Mouse (Mus musculus) MEL (cell line): ENCODE data around the gene Rsph10b. TPM values are rescaled to one million over a fixed set of nuclear protein-coding genes. Genes with fewer than 3 reads are reported as not detected.

Experiments used
- DNase-seq: peaks from one replicate; pipeline ENCODE4 v3.0.0; 2011; ENCODE audit warnings: low read depth, low spot score
- H3K27ac ChIP-seq: 2 replicates; pipeline ENCODE4 v1.5.1; 2012; ENCODE audit warnings: low read depth, mild to moderate bottlenecking, control low read depth, low read length, moderate library complexity; ENCODE audit not compliant: control insufficient read depth
- H3K27me3 ChIP-seq, 2 experiments: fragments of 150-350 bp in 1 of 2; sonication (generic) in 1 of 2; 2 replicates each; pipeline ENCODE4 v1.6.1; 2012; ENCODE audit warnings: low read length in 2 of 2, mild to moderate bottlenecking in 2 of 2, improper control_type of control experiment in 1 of 2, moderate library complexity in 1 of 2; ENCODE audit not compliant: insufficient read depth in 2 of 2, control insufficient read depth in 1 of 2
- H3K36me3 ChIP-seq, 2 experiments: 2 replicates each; pipeline ENCODE4 v1.6.1; 2012 to 2014; ENCODE audit warnings: low read length in 2 of 2, improper control_type of control experiment in 1 of 2, inconsistent platforms in 1 of 2, mild to moderate bottlenecking in 1 of 2; ENCODE audit not compliant: insufficient read depth in 2 of 2, control insufficient read depth in 1 of 2
- H3K4me1 ChIP-seq, 2 experiments: fragments of 150-350 bp in 1 of 2; sonication (generic) in 1 of 2; 2 replicates each; pipeline ENCODE4 v1.6.1; 2012; ENCODE audit warnings: low read length in 2 of 2, improper control_type of control experiment in 1 of 2, mild to moderate bottlenecking in 1 of 2; ENCODE audit not compliant: insufficient read depth in 2 of 2, control insufficient read depth in 1 of 2
- H3K4me3 ChIP-seq, 2 experiments: fragments of 150-350 bp in 1 of 2; sonication (generic) in 1 of 2; 2 replicates each; pipeline ENCODE4 v1.5.1; 2012; ENCODE audit warnings: low read depth in 2 of 2, low read length in 2 of 2, mild to moderate bottlenecking in 2 of 2, moderate library complexity in 2 of 2, control low read depth in 1 of 2, improper control_type of control experiment in 1 of 2; ENCODE audit not compliant: control insufficient read depth in 1 of 2, insufficient read depth in 1 of 2
- H3K79me2 ChIP-seq: 2 replicates; pipeline ENCODE4 v1.6.1; 2012; ENCODE audit warnings: mild to moderate bottlenecking, low read length, moderate library complexity; ENCODE audit not compliant: control insufficient read depth, poor library complexity, insufficient read depth
- H3K9ac ChIP-seq: 2 replicates; pipeline ENCODE4 v1.6.1; 2012; ENCODE audit warnings: low read depth, mild to moderate bottlenecking, control low read depth, low read length, moderate library complexity; ENCODE audit not compliant: control insufficient read depth, poor library complexity, severe bottlenecking
- H3K9me3 ChIP-seq: fragments of 150-350 bp; sonication (generic); replicated peaks from 2 replicates; pipeline ENCODE4 v1.6.1; 2012; ENCODE audit warnings: mild to moderate bottlenecking, low read length, improper control_type of control experiment, moderate library complexity; ENCODE audit not compliant: insufficient read depth
- BHLHE40 ChIP-seq: IDR thresholded peaks from 2 replicates; pipeline ENCODE4 v1.6.1; 2012; ENCODE audit warnings: low read depth, mild to moderate bottlenecking, inconsistent platforms, low read length, improper control_type of control experiment, borderline replicate concordance
- CHD1 ChIP-seq: IDR thresholded peaks from 2 replicates; pipeline ENCODE4 v1.6.1; 2012; ENCODE audit warnings: low read depth, mild to moderate bottlenecking, inconsistent platforms, low read length, improper control_type of control experiment
- CHD2 ChIP-seq: IDR thresholded peaks from 2 replicates; pipeline ENCODE4 v1.6.1; 2011; ENCODE audit warnings: low read length, improper control_type of control experiment
- CTCF ChIP-seq, 3 experiments: IDR thresholded peaks in 2 of 3; conservative IDR thresholded peaks in 1 of 3; 2 replicates each; pipeline ENCODE4 v1.5.1; 2011 to 2012; ENCODE audit warnings: low read length in 3 of 3, low read depth in 2 of 3, mild to moderate bottlenecking in 2 of 3, improper control_type of control experiment in 1 of 3, inconsistent platforms in 1 of 3, mixed read lengths in 1 of 3, moderate library complexity in 1 of 3; ENCODE audit not compliant: control insufficient read depth in 1 of 3, insufficient read depth in 1 of 3, poor library complexity in 1 of 3, severe bottlenecking in 1 of 3
- E2F4 ChIP-seq: IDR thresholded peaks from 2 replicates; pipeline ENCODE4 v1.6.1; 2011; ENCODE audit warnings: low read depth, low read length, improper control_type of control experiment, borderline replicate concordance
- ELF1 ChIP-seq: IDR thresholded peaks from 2 replicates; pipeline ENCODE4 v1.6.1; 2014; ENCODE audit warnings: low read depth, mild to moderate bottlenecking, inconsistent platforms, low read length, improper control_type of control experiment, moderate library complexity
- ETS1 ChIP-seq: IDR thresholded peaks from 2 replicates; pipeline ENCODE4 v1.6.1; 2012; ENCODE audit warnings: low read depth, mild to moderate bottlenecking, inconsistent platforms, low read length, improper control_type of control experiment, moderate library complexity
- JUND ChIP-seq: IDR thresholded peaks from 2 replicates; pipeline ENCODE4 v1.6.1; 2011; ENCODE audit warnings: low read depth, mild to moderate bottlenecking, improper control_type of control experiment, low read length
- KAT2A ChIP-seq: conservative IDR thresholded peaks from 2 replicates; pipeline ENCODE4 v1.6.1; 2012; ENCODE audit warnings: low read depth, low read length, improper control_type of control experiment, inconsistent platforms
- MAZ ChIP-seq: IDR thresholded peaks from 2 replicates; pipeline ENCODE4 v1.6.1; 2012; ENCODE audit warnings: low read depth, mild to moderate bottlenecking, inconsistent platforms, low read length, improper control_type of control experiment
- MEF2A ChIP-seq: IDR thresholded peaks from 2 replicates; pipeline ENCODE4 v1.6.1; 2014; ENCODE audit warnings: low read depth, mild to moderate bottlenecking, inconsistent platforms, low read length, improper control_type of control experiment; ENCODE audit not compliant: poor library complexity, insufficient replicate concordance, severe bottlenecking; ENCODE audit errors: extremely low read depth
- MXI1 ChIP-seq: IDR thresholded peaks from 2 replicates; pipeline ENCODE4 v1.6.1; 2011; ENCODE audit warnings: mild to moderate bottlenecking, low read depth, low read length, improper control_type of control experiment
- MYC ChIP-seq: IDR thresholded peaks from 2 replicates; pipeline ENCODE4 v1.6.1; 2011; ENCODE audit warnings: low read depth, mild to moderate bottlenecking, low read length, improper control_type of control experiment, moderate library complexity
- POLR2AphosphoS2 ChIP-seq: IDR thresholded peaks from 2 replicates; pipeline ENCODE4 v1.6.1; 2011; ENCODE audit warnings: low read length, improper control_type of control experiment
- POLR2AphosphoS5 ChIP-seq: IDR thresholded peaks from 2 replicates; pipeline ENCODE4 v1.6.1; 2012; ENCODE audit warnings: low read depth, borderline replicate concordance, mild to moderate bottlenecking, inconsistent platforms, low read length, moderate library complexity, mixed read lengths
- RAD21 ChIP-seq: IDR thresholded peaks from 2 replicates; pipeline ENCODE4 v1.6.1; 2011; ENCODE audit warnings: mild to moderate bottlenecking, low read depth, low read length, improper control_type of control experiment
- SMC3 ChIP-seq: IDR thresholded peaks from 2 replicates; pipeline ENCODE4 v1.6.1; 2011; ENCODE audit warnings: low read depth, low read length, improper control_type of control experiment
- TBP ChIP-seq: IDR thresholded peaks from 2 replicates; pipeline ENCODE4 v1.8.0; 2011; ENCODE audit warnings: low read depth, low read length, improper control_type of control experiment
- TCF12 ChIP-seq: IDR thresholded peaks from 2 replicates; pipeline ENCODE4 v1.6.1; 2014; ENCODE audit warnings: low read depth, mild to moderate bottlenecking, inconsistent platforms, low read length, improper control_type of control experiment, moderate library complexity
- ZNF384 ChIP-seq: IDR thresholded peaks from 2 replicates; pipeline ENCODE4 v1.6.1; 2012; ENCODE audit warnings: low read depth, mild to moderate bottlenecking, inconsistent platforms, low read length, improper control_type of control experiment
- polyA plus RNA-seq, 2 experiments: library from polyadenylated mRNA; stranded (reverse) in 1 of 2; unstranded in 1 of 2; fragments of >175 nt in 1 of 2; fragments of >200 nt in 1 of 2; gene quantifications; 2 replicates each; pipeline versions ENCODE4 v1.2.1 to v1.2.4; 2012; ENCODE audit warnings: low replicate concordance in 2 of 2, low read depth in 1 of 2; ENCODE audit not compliant: insufficient read length in 2 of 2, insufficient read depth in 1 of 2, missing spikeins in 1 of 2
- total RNA-seq: library from RNA; depleted of rRNA; stranded (reverse); fragments of 300-350 nt; gene quantifications from 2 replicates; pipeline ENCODE4 v1.2.3, GENCODE M21; 2012

Gene Rsph10b
- total and polyA plus RNA-seq, 3 experiments: 0.04 to 0.17 TPM; not detected in 1

DNA sequence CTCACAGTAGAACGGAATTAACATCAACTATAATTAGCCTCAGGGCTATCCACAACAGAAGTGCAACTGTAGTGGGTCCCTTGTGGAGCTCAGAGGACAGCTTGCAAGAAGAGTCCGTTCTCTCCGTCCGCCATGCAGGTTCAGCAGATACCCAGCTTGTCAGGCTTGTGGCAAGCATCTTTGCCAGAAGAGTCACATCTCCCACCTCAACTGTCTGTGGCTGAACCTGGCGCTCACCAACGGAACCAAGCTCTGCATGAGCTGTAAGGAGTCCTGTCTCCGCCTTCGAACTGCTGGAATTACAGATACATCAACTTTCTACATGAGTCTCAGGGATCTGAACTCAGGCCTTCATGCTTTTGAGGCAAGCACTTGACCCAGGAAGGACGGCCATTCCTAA lies 3.3 kb downstream of the Rsph10b start:
- Histone ChIP-seq H3K79me2 (no peaks in the 10 kb centered on the region), H3K27ac (no peak overlapping the region), H3K36me3 (no peaks in the 10 kb centered on the region), H3K4me3 (no peak overlapping the region), H3K4me1 (no peaks in the 10 kb centered on the region), H3K27me3 (no peaks in the 10 kb centered on the region), H3K9me3 (no peaks in the 10 kb centered on the region), H3K9ac (no peak overlapping the region)
- no peak for DNase-seq
- no peak for TF ChIP-seq CHD2
- TF ChIP-seq SMC3: no peak
- no peak for TF ChIP-seq TCF12
- no peak for TF ChIP-seq MXI1
- TF ChIP-seq RAD21: no peak
- TF ChIP-seq ZNF384: no peak
- no peak for TF ChIP-seq POLR2AphosphoS5
- no peak for TF ChIP-seq TBP
- no peak for TF ChIP-seq CTCF (IDR thresholded peaks at IDR 0.05 in 2 of 3, conservative IDR thresholded peaks at IDR 0.05 in 1 of 3; ENCODE audit: control insufficient read depth in 1 of 3, insufficient read depth in 1 of 3, low read depth in 2 of 3, low read length in 3 of 3, poor library complexity in 1 of 3, severe bottlenecking in 1 of 3)
- no peak for TF ChIP-seq ETS1
- TF ChIP-seq ELF1: no peak

DNA sequence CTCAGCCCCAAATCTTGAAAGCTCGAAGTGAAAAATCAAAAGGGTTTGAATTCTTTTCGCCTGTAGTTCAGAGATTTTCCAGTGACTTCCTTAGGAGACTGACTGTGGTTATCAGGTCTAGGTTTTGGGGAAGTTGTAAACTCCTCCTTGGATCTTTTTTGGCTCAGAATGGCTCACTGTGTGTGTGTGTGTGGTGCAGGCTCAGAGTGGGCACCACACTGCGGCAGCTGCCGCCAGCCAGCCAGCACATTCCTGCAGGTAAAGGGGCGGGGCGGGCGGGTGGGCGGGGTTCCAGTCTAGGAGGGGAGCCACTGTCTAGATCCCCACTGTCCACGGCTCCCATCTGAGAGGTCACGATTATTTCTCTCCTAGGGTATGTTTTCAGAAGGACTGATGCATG lies 8.8 kb downstream of the Rsph10b start:
- Histone ChIP-seq H3K27ac (no peak overlapping the region), H3K9ac (no peak overlapping the region), H3K4me1 (no peaks in the 10 kb centered on the region), H3K36me3 (no peaks in the 10 kb centered on the region), H3K4me3 (no peak overlapping the region)
- no peak for DNase-seq
- no peak for TF ChIP-seq MYC
- TF ChIP-seq MAZ: no peak
- no peak for TF ChIP-seq MEF2A
- no peak for TF ChIP-seq KAT2A
- no peak for TF ChIP-seq BHLHE40
- no peak for TF ChIP-seq E2F4
- TF ChIP-seq CHD1: no peak
- no peak for TF ChIP-seq JUND
- TF ChIP-seq SMC3: no peak
- no peak for TF ChIP-seq TCF12
- no peak for TF ChIP-seq MXI1
- TF ChIP-seq POLR2AphosphoS2: no peak
- TF ChIP-seq, all 39 proteins: peak for 0
- Histone ChIP-seq H3K79me2 (no peaks in the 10 kb centered on the region), H3K27me3 (no peaks in the 10 kb centered on the region), H3K9me3 (no peaks in the 10 kb centered on the region)
